Mouse (Mus musculus): Measurements from ENCODE around the gene Nr5a2.

DNA sequence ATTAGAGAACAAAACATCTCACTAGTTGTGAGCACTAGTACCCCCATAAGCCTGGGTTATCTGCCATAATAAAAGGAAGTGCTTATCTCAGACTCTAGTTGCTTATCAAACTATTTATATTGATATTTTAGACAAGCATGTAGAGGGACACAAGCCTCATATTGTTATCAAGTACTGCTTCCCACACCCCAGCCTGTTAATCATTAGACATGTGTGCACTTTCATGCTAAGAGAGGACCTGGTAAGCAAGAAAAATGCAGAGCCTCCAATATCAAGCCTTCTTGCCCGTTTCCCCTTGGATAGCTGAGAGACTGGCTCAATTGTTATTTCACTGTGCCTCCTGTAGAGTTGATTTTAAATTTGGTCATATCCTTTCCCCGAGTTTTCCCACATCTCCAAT lies 65.5 kb downstream of the Nr5a2 start:
- no peak for TF ChIP-seq POLR2A (IDR thresholded peaks at IDR 0.05; ENCODE audit: borderline replicate concordance, insufficient read depth, low read length)
- TF ChIP-seq CTCF (IDR thresholded peaks at IDR 0.05; ENCODE audit: borderline replicate concordance, insufficient read depth, low read depth, low read length): no peak

Measured in cerebellum, adult 2 months (tissue).